Mouse (Mus musculus) frontal cortex, postnatal 36 days (tissue): ENCODE measurements at regions not wholly inside any gene's neighbourhood (a gene's known extent, or its start where the extent isn't known, plus 50 kb on each side); places are given as distances from the start of the nearest gene placed in this dataset.

ENCODE experiments used
- DNase-seq, 2 experiments: peaks; one replicate each; pipeline ENCODE4 v3.0.0; 2022; ENCODE audit warnings: low spot score in 2 of 2

GRCm38 (mm10) chr16:29865075-29865740, 199.0 kb upstream of the Hes1 start:
- DNase-seq: no peak

DNA sequence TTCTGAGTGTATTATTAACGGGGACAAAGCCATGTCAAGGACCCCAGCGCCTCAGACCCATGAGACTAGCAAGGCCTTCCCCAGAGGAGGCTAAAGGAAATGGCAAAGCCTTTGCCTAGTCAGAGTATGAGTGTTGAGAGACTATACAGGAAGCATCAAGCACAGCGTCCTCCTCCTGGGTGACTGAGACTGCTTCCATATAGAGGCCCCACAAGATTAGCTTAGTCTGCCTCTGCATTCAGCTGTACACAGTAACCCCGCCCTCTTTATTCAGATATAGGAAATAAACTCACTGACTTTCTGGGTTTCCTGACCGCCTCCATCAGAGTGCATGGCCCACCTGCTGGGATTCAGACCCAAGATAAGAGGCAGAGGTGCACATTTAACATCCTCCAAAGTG, 192.8 kb upstream of the Hes1 start:
- no peak for DNase-seq

- DNase-seq: no peak
Observed at GRCm38 (mm10) chr16:29876196-29876595, 188.0 kb upstream of the Hes1 start.

- DNase-seq: no peak
Observed at GRCm38 (mm10) chr16:29877372-29878123, 186.6 kb upstream of the Hes1 start.

GRCm38 (mm10) chr16:29879665-29880064, 184.5 kb upstream of the Hes1 start:
- no peak for DNase-seq

- no peak for DNase-seq
Observed at GRCm38 (mm10) chr16:29881497-29881896, 182.7 kb upstream of the Hes1 start.

- DNase-seq: peak in 1 of 2 experiments; percentile 10
Observed at GRCm38 (mm10) chr16:29882226-29882972, 181.8 kb upstream of the Hes1 start.

GRCm38 (mm10) chr16:29883252-29883992, 180.8 kb upstream of the Hes1 start:
- DNase-seq: no peak

GRCm38 (mm10) chr16:29884899-29885298, 179.3 kb upstream of the Hes1 start:
- peak; percentile 16 to 18 for DNase-seq

DNA sequence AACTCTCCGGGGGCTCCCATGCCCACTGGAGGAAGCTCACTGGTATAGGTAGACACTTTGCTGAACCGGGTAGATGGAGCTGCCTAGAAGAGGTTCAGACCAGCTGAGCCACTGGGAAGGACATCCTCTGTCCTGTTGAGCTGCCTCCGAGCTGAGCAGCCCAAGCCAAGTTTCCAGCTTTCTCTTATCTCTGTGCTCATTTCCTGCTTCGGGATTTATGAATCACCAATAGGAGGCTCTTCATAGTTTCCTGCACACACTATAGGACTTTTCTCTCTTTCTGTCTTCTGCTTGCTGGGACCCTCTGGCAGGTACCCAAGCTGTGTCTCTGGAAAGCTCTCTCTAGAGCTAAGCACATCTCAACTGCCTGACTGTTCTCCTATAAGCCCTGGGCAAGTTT, 177.4 kb upstream of the Hes1 start:
- no peak for DNase-seq

DNA sequence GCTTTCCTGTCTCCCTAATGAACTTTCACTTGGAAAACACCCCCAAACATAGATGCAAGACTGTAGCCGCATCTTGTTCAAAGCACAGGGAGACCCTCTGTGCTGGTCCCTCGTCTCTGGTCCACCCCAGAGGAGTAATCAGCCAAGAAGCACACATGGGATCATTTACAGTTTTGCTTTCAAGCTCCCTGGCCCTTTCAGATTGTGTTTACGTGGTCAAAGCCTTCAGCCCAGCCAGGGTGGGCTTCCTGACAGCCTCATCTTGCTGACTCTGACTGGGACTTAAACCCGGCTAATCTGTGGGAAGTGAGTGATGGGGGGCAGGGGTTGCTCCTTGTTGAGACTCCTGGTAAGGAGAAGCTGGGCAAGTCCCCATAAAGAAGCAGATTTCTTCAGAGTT, 174.8 kb upstream of the Hes1 start:
- no peak for DNase-seq

DNA sequence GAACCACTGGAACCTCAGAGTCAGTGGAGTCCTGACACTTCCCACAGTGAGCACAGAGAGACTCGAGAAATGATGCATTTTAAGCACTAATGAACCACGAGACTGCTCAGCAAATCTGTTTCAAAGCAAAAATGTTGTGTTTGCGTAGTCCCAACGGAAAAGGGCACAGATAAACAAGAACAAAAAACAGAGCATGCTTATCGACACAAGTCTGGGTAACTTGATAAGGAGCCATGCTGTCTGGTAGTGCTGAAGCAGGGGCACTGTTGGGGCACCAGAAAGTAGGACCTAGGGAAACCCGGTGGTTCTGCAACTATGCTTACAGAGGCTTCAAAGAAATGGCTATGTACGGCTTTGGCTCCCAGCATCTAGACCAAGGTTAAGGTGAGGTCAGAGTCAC, 172.7 kb upstream of the Hes1 start:
- DNase-seq: no peak

DNA sequence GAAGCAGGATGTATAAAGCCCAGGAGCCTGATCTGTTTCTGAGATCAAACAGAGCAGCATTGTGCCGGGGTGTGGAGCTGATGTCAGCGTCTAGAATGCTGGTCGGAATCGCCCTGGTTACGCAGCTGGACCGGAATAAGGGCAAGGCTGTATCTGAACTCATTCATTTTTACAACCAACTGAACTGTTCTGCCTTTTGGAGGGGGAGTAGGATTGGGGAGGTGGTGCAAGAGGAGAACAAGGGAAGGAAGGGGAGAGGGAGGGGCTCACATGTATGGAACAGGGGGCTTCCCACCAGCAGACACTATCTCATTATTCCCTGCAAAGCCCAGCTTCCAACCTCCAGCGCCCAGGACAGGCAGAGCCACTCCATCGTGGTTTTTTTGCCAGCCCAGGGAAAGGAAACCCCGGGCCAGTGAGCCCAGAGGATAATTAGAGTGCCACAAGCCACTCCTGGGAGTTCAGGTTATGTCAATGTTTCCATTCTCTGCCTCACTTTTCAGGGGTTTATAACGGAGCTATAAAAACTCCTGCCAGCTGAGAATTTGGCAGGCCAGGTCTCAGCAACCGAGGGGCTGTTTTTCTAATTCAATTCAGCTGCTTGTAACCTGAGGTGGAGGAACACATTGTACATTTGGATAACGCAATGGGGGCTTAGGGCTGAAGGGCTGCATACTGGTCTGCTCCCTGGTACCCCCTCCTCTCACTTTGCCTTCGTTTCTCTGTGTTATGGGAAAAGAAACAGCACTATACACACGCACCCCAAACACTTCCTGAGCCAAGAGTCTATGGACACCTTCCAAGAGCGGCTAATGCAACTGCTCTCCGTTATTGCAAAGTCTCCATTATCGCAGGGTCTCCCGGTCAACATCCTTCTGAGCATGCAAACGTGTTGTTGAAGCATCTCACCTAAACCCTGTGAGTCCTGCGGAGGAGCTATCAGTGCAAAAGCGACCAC, 170.0 kb upstream of the Hes1 start:
- DNase-seq: peak in 1 of 2 experiments; percentile 13

DNA sequence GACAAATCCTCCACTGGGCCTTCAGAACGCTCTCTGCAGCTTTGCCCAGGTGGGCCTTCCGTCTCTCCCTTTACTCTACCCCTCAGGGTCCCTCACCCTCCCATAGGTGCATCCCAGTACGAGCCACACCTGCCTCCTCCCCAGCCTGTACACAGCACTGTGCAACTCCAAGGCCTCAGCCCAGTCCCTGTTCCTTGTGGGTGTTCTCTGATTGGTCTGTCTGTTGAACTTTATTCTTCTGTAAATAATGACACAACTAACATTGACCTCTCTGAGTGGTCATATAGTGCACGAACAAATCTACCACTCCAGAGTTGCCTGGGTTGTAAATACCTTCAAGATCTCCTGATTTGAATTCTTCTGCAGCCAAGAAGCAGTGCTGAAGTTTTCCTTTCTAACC, 167.8 kb upstream of the Hes1 start:
- no peak for DNase-seq

- no peak for DNase-seq
Observed at GRCm38 (mm10) chr16:29903510-29903909, 160.7 kb upstream of the Hes1 start.

DNA sequence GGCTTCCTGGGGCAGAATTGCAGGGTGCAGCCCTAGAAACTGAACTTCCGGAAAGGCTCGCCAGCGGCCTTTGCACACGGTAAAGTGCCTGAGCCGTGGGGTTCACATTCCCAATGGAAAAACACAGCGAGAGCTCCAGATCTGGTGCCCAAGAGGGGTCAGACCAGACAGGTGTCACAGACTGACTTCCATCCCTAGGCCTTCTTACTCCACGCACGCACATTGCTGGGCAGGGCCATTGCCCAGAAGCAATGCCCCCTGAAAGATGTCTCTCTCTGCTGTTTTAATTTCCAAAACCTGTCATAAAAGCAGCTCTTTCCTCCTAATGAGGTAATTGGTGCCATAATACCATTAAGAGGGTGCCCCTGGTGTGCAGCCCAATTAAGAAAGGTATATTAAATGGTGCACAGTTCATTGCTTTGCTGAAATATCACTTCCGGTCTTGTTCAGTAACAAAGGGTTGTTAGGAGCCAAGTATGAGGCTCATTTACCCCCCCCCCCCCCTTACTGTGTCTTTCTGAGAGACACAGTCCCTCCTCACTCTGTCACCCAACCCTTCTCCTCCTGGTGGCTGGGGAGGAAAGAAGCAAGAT, 159.9 kb upstream of the Hes1 start:
- DNase-seq: no peak

- no peak for DNase-seq
Observed at GRCm38 (mm10) chr16:29907331-29907730, 156.9 kb upstream of the Hes1 start.

GRCm38 (mm10) chr16:29908031-29908430, 156.2 kb upstream of the Hes1 start:
- DNase-seq: no peak

DNA sequence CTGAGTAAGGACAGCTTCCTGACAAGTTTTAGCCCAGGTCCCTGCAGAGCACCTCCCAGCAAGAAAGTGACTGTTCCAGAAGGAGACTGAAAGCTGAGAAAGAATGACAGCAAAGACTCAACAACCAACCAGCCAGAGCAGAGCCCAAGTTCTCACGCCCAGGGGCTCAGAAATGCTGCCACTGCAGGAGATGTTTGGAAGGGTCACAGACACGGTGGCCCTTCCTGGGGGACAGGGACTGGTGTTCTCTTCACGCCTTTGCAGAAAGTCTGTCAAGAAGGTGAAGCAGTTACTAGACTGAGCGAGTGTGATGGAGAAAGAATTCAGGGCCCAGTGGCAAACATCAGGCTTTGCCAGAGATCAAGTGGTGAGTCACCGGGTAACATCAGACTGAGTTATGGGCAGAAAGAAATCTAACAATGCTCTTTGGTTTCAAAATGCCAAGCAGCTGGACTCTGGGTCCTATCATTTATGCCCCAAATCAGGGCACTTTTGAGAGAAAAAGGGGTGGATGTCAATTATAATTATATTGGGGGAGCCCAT, 154.2 kb upstream of the Hes1 start:
- DNase-seq: no peak

DNA sequence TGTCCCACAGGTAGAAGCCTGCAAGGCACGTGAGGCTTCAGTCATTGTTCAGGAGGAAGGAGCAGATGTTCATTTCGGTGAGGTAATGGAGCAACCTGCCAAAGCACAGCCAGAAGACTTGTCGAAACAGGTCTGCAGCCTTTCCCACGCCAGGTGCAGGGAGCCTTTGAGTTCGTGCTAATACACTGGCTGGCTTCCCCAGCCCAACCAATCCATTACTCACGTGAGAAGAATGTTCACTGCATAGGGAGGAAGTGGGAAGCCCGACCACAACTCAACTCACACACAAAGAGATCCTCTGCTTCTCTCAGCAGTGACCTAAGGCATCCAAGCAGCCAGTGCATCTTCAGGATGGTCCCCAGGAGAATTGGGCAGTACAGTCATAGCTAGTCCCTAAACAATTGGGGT, 153.0 kb upstream of the Hes1 start:
- no peak for DNase-seq
